Mouse (Mus musculus): Measurements from ENCODE around the gene Filip1.

- no peak for TF ChIP-seq EP300 (IDR thresholded peaks at IDR 0.05; ENCODE audit: low read depth)
- TF ChIP-seq CTCF (IDR thresholded peaks at IDR 0.05; ENCODE audit: low read depth): no peak
These were observed 92.1 kb downstream of the Filip1 start for GRCm38 (mm10) chr9:79920540-79920933.
